Mouse (Mus musculus): Measurements from ENCODE around the gene Syap1. TPM values are rescaled to one million over a fixed set of nuclear protein-coding genes. Genes with fewer than 3 reads are reported as not detected.
"Not testable (repeated sequence)": the region's sequence is repeated elsewhere in the genome, so short reads cannot be mapped to it uniquely, and the experiment has no call there.

Gene Syap1
- polyA plus RNA-seq, 1 experiment from 2014 or later: 25.9 TPM

- peaks cover 11% of the 10 kb centered on the region; the same call in 1 of the 2 replicates for H3K36me3 ChIP-seq
- no peaks in the 10 kb centered on the region for H3K9me3 ChIP-seq (replicated peaks)
- no peaks in the 10 kb centered on the region for H3K4me1 ChIP-seq (replicated peaks)
- H3K4me3 ChIP-seq: no peak overlapping the region
- no peak overlapping the region for H3K4me2 ChIP-seq
- no peak overlapping the region for H3K9ac ChIP-seq
- no peak overlapping the region for H3K27ac ChIP-seq
- no peak for ATAC-seq (replicated peaks; ENCODE audit: insufficient number of reproducible peaks, insufficient read depth, low FRiP score, low read depth)
- no peaks in the 10 kb centered on the region for H3K27me3 ChIP-seq
- 81% methylated on average over 2 of the region's 2 CpGs for WGBS
These were observed 14.5 kb downstream of the Syap1 start for GRCm38 (mm10) chrX:162873761-162874160.

- Histone ChIP-seq H3K4me2 (no peak overlapping the region), H3K27ac (no peak overlapping the region), H3K27me3 (no peaks in the 10 kb centered on the region), H3K9ac (no peak overlapping the region), H3K36me3 (peaks cover 2% of the 10 kb centered on the region; the same call in 1 of the 2 replicates), H3K9me3 (replicated peaks) (no peaks in the 10 kb centered on the region), H3K4me1 (replicated peaks) (no peaks in the 10 kb centered on the region), H3K4me3 (no peak overlapping the region)
- no peak for ATAC-seq (replicated peaks; ENCODE audit: insufficient number of reproducible peaks, insufficient read depth, low FRiP score, low read depth)
- WGBS: 38% methylated on average over 4 of the region's 4 CpGs
These were observed 16.3 kb downstream of the Syap1 start for GRCm38 (mm10) chrX:162871734-162872517.

DNA sequence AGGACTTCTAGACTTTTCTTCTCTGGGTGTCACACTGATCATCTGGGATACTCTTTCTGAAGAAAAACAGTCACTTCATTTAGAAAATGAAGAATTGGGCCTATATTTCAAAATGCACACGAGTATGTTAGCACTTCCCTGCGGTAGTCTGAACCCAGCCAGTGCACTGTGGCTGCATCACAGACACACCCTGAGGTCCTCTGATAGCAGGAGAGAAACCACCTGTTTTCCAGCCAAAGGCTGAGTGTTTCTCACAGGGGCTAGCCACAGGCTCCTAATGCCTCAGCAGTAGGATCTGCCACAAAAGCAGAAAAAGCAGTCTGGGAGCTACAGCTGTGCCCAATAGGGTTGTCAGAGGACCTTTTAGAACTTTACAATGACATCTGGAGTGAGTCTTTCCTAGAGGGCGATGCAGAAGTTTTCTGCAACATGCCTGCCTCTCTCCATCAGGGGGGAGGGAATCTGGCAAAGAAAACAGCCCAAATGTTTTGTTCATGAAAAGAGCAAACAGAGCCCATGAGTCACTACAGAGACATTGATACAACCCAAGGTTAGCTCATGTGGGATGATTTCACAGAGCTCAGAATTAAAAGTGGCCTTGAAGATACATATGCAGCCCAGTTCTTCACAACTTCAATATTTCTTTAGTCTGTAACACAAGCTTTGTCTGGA lies 19.8 kb downstream of the Syap1 start:
- no peak overlapping the region for H3K27ac ChIP-seq
- H3K27me3 ChIP-seq: no peaks in the 10 kb centered on the region
- H3K4me3 ChIP-seq: no peak overlapping the region
- no peak overlapping the region for H3K4me2 ChIP-seq
- no peak for ATAC-seq (replicated peaks; ENCODE audit: insufficient number of reproducible peaks, insufficient read depth, low FRiP score, low read depth)
- H3K4me1 ChIP-seq (replicated peaks): no peaks in the 10 kb centered on the region
- no peaks in the 10 kb centered on the region for H3K9me3 ChIP-seq (replicated peaks)
- no peak overlapping the region for H3K9ac ChIP-seq
- H3K36me3 ChIP-seq: peaks cover 2% of the 10 kb centered on the region; the same call in 1 of the 2 replicates
- whole genome bisulfite sequencing: 74% methylated on average over 3 of the region's 3 CpGs

DNA sequence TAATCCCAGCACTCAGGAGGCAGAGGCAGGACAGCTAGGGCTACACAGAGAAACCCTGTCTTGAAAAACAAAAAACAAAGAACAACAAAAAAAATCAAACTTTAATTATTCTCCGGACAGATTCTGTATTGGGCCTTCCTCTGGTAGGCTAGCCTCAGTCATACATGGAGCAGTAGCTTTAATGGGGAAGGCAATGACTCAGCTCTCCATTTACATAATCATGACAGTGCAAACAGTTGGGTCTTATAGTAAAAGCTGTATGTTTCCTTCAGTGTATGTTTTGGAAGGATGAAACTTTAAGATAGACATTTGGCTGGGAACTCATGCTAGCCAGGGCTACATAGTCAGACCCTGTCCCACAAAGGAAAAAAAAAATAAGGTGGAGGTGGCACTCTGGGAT lies 39.6 kb downstream of the Syap1 start:
- no peak overlapping the region for H3K4me2 ChIP-seq
- 88% methylated on average over 1 of the region's 1 CpGs for WGBS
- no peaks in the 10 kb centered on the region for H3K36me3 ChIP-seq
- no peak overlapping the region for H3K4me3 ChIP-seq
- H3K9ac ChIP-seq: no peak overlapping the region
- no peaks in the 10 kb centered on the region for H3K27me3 ChIP-seq
- no peak for ATAC-seq (replicated peaks; ENCODE audit: insufficient number of reproducible peaks, insufficient read depth, low FRiP score, low read depth)
- no peak overlapping the region for H3K27ac ChIP-seq
- H3K9me3 ChIP-seq (replicated peaks): no peaks in the 10 kb centered on the region
- no peaks in the 10 kb centered on the region for H3K4me1 ChIP-seq (replicated peaks)

- 73% methylated on average over 3 of the region's 3 CpGs for WGBS
- Histone ChIP-seq H3K9me3 (replicated peaks) (no peaks in the 10 kb centered on the region), H3K9ac (no peak overlapping the region), H3K4me3 (no peak overlapping the region), H3K4me1 (replicated peaks) (no peaks in the 10 kb centered on the region), H3K27ac (no peak overlapping the region), H3K27me3 (no peaks in the 10 kb centered on the region), H3K36me3 (no peaks in the 10 kb centered on the region), H3K4me2 (no peak overlapping the region)
- no peak for ATAC-seq (replicated peaks; ENCODE audit: insufficient number of reproducible peaks, insufficient read depth, low FRiP score, low read depth)
These were observed 42.7 kb downstream of the Syap1 start for GRCm38 (mm10) chrX:162845531-162845930.

DNA sequence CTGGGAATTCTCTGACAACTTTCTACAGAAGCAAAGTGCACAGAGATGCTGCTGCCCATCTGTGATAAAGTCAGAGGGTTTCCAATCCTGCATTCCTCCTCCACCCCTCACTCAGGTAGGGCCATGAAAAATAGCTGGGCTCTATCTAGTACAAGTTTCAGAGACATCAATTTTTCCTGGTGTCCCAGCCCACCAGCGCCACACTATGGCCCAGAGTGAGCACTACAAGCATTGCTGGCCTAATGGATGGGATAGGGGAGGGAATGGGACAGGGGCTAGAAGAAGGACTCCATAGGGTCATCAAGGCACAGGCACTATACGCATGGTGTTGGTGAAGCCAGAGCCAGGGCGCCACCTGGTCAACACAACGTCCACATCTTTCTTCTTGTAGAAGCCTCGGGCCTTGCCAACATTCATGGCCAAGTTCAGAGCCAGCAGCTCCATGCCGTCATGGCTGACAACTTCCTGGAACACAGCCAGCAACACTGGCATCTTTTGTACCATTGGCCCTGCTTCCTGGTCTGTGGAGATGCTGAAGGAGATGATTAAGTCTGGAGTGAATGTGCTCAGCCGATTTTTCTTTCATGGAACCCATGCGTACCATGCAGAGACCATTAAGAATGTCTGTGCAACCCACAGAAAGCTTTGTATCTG lies 43.7 kb downstream of the Syap1 start:
- Histone ChIP-seq H3K4me3 (no peak overlapping the region), H3K4me2 (no peak overlapping the region), H3K36me3 (no peaks in the 10 kb centered on the region), H3K9me3 (replicated peaks) (no peaks in the 10 kb centered on the region), H3K4me1 (replicated peaks) (no peaks in the 10 kb centered on the region), H3K27me3 (no peaks in the 10 kb centered on the region), H3K9ac (no peak overlapping the region), H3K27ac (no peak overlapping the region)
- 59% methylated on average over 8 of the region's 8 CpGs for WGBS
- no peak for ATAC-seq (replicated peaks; ENCODE audit: insufficient number of reproducible peaks, insufficient read depth, low FRiP score, low read depth)

- no peaks in the 10 kb centered on the region for H3K27me3 ChIP-seq
- ATAC-seq (replicated peaks; ENCODE audit: insufficient number of reproducible peaks, insufficient read depth, low FRiP score, low read depth): no peak
- H3K4me2 ChIP-seq: no peak overlapping the region
- WGBS: 65% methylated on average over 3 of the region's 3 CpGs
- H3K36me3 ChIP-seq: no peaks in the 10 kb centered on the region
- no peak overlapping the region for H3K4me3 ChIP-seq
- H3K4me1 ChIP-seq (replicated peaks): no peaks in the 10 kb centered on the region
- no peaks in the 10 kb centered on the region for H3K9me3 ChIP-seq (replicated peaks)
- H3K27ac ChIP-seq: no peak overlapping the region
- no peak overlapping the region for H3K9ac ChIP-seq
These were observed 56.1 kb downstream of the Syap1 start for GRCm38 (mm10) chrX:162832101-162832500.

DNA sequence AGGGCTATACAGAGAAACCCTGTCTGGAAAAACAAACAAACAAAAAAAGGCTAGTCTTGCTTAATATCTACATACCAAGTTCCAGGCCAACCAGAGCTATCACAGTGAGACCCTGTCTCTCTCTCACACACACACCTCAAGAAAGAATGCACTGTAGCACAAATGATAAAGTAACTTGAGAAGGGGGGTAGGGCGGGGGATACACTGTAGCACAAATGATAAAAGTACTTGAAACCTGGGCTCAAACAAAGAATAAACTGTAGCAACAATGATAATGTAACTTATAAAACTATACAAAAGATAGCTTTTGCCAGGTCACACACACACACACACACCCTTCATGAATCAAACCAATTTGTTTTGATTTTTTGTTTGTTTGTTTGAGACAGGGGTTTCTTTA lies 56.7 kb downstream of the Syap1 start:
- Histone ChIP-seq H3K4me1 (replicated peaks) (no peaks in the 10 kb centered on the region), H3K36me3 (no peaks in the 10 kb centered on the region), H3K27ac (no peak overlapping the region), H3K9me3 (replicated peaks) (no peaks in the 10 kb centered on the region), H3K4me2 (no peak overlapping the region), H3K27me3 (no peaks in the 10 kb centered on the region), H3K9ac (no peak overlapping the region), H3K4me3 (no peak overlapping the region)
- 39% methylated on average over 1 of the region's 1 CpGs for WGBS
- no peak for ATAC-seq (replicated peaks; ENCODE audit: insufficient number of reproducible peaks, insufficient read depth, low FRiP score, low read depth)

DNA sequence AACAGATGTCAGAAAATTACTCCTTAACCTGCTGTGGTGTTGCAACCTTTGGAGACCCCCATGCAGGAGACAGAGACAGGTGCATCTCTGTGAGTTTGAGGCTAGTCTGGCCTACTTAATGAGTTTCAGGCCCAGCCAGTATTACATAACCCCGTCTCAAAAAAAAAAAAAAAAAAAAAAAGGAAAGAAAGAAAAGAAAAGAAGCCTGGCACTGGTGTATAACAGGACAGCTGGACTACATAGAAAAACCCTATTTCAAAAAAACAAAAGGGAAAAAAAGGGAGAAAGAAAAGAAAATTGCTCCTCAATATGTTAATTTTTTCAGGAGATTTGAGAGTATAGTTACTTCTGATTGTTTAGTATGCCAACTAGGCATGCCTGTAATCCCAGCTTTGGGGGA lies 57.2 kb downstream of the Syap1 start:
- no peaks in the 10 kb centered on the region for H3K27me3 ChIP-seq
- no peaks in the 10 kb centered on the region for H3K9me3 ChIP-seq (replicated peaks)
- H3K4me2 ChIP-seq: no peak overlapping the region
- H3K4me1 ChIP-seq (replicated peaks): no peaks in the 10 kb centered on the region
- ATAC-seq (replicated peaks; ENCODE audit: insufficient number of reproducible peaks, insufficient read depth, low FRiP score, low read depth): no peak
- H3K4me3 ChIP-seq: no peak overlapping the region
- H3K9ac ChIP-seq: no peak overlapping the region
- no peak overlapping the region for H3K27ac ChIP-seq
- no peaks in the 10 kb centered on the region for H3K36me3 ChIP-seq
- WGBS: 44% methylated on average over 1 of the region's 1 CpGs

DNA sequence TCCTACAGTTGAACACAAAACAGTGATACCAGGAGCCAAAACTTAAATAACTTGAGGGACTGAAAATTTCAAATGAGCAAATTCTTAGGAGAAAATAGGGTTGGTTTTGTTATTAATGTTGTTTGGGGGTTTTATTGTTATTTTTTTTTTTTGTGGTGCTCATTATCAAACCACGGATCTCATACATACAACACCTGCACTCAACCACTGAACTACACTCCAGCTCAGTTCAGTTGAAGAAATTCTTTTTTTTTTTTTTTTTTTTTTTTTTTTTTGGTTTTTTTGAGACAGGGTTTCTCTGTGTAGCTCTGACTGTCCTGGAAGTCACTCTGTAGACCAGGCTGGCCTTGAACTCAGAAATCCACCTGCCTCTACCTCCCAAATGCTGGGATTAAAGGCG lies 57.9 kb downstream of the Syap1 start:
- H3K27ac ChIP-seq; H3K9ac ChIP-seq; H3K36me3 ChIP-seq; H3K4me2 ChIP-seq; H3K9me3 ChIP-seq (replicated peaks); H3K4me3 ChIP-seq; H3K27me3 ChIP-seq; ATAC-seq (replicated peaks; ENCODE audit: insufficient number of reproducible peaks, insufficient read depth, low FRiP score, low read depth); H3K4me1 ChIP-seq (replicated peaks): not testable (repeated sequence)
- 55% methylated on average over 2 of the region's 2 CpGs for WGBS

DNA sequence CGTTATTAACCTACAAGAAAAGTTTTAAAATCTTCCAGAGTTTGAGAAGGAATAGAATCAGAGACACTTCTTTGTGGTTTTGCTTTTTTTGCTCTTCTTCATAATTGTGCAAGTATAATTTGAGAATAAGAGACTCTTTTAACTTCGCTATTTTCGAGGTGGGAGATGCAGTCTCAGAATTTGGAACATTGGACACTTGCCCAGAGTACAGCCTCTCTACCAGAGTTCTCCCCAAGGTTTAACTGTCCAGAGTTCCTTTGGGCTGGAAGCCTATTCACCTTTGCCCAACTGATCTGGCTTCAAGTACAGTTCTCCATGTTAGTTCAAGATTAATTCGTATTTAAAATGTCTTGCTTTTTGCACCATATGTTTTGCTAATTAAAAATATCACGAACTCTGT lies 58.5 kb downstream of the Syap1 start:
- no peak for ATAC-seq (replicated peaks; ENCODE audit: insufficient number of reproducible peaks, insufficient read depth, low FRiP score, low read depth)
- Histone ChIP-seq H3K4me2 (peak overlapping the region; percentile 45), H3K4me1 (replicated peaks) (no peaks in the 10 kb centered on the region), H3K4me3 (peak overlapping the region; percentile 70), H3K9me3 (replicated peaks) (no peaks in the 10 kb centered on the region), H3K9ac (0 out of 2 replicates have a peak overlapping the region, but pooled peaks have one; percentile 7), H3K27ac (peak overlapping the region; percentile 47), H3K36me3 (no peaks in the 10 kb centered on the region), H3K27me3 (no peaks in the 10 kb centered on the region)
- 28% methylated on average over 5 of the region's 5 CpGs for WGBS
